Mouse (Mus musculus) thymus, postnatal 36 days (tissue): ENCODE data around the gene Lefty2.
A peak's percentile ranks its signal among the peaks of the same experiment; 100 is the strongest.
"Not testable (repeated sequence)": the region's sequence is repeated elsewhere in the genome, so short reads cannot be mapped to it uniquely, and the experiment has no call there.

Experiments
- DNase-seq, 2 experiments: peaks; one replicate each; pipeline ENCODE4 v3.0.0; 2022; ENCODE audit warnings: mixed read lengths in 2 of 2

Lefty2 gene

GRCm38 (mm10) chr1:180892808-180893207, at the start of gene Lefty2:
Lefty2 (plus strand) TSS chr1:180893108.
- DNase-seq = no peak

- peak; percentile 56 to 70 for DNase-seq
Measured at GRCm38 (mm10) chr1:180848114-180848510, 44.8 kb upstream of the Lefty2 start.

GRCm38 (mm10) chr1:180848511-180849241, 44.2 kb upstream of the Lefty2 start:
- DNase-seq = peak; percentile 62 to 64

- peak in 1 of 2 experiments; percentile 21 for DNase-seq
Measured at GRCm38 (mm10) chr1:180849701-180850301, 43.1 kb upstream of the Lefty2 start.

- DNase-seq = peak; percentile 100
Measured at GRCm38 (mm10) chr1:180850316-180851270, 42.3 kb upstream of the Lefty2 start, which contains the start of gene Sde2. Sde2 (plus strand) TSS chr1:180851127.

GRCm38 (mm10) chr1:180858763-180859162, 34.1 kb upstream of the Lefty2 start:
- DNase-seq = no peak

DNA sequence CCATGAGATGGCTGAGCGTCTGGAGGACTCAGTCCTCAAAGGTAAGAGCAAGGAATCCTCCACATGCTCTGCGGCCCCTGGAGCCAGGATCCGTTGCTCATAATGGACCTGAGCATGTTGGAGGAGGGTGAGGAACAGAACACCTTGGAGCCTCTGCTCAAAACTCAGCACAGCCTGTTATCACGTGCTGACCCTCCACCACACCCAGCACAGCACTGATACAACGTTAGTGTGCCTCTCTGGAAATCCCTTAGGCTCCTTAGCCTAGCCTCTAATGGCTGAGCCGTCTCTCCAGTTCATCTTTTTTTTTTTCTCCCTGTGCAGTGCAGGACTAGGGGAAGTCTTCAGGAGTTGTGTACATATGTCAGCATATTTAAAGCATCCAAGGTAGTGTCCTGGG, 32.9 kb upstream of the Lefty2 start:
- no peak for DNase-seq

GRCm38 (mm10) chr1:180863606-180864005, 29.3 kb upstream of the Lefty2 start:
- no peak for DNase-seq

DNA sequence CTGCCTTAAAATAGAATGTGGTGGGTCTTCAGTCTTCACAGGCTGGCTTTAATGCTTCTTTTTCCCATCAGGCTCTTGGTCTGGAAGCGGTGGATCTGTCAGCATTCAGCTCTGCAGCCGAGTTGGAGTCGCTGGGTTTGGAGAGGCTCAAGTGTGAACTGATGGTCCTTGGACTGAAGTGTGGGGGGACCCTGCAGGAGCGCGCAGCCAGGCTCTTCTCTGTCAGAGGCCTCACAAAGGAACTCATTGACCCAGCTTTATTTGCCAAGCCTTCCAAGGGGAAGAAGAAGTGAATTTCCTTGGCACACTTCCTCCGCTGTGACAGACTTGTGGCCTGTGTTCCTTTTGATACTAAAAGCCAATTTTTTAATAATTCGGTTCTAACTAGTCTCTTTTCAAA, 26.9 kb upstream of the Lefty2 start:
- DNase-seq = no peak

- no peak for DNase-seq
Measured at GRCm38 (mm10) chr1:180870122-180870650, 22.7 kb upstream of the Lefty2 start.

- peak; percentile 71 to 78 for DNase-seq
Measured at GRCm38 (mm10) chr1:180873861-180874484, 18.9 kb upstream of the Lefty2 start.

- no peak for DNase-seq
Measured at GRCm38 (mm10) chr1:180874615-180875014, 18.3 kb upstream of the Lefty2 start.

DNA sequence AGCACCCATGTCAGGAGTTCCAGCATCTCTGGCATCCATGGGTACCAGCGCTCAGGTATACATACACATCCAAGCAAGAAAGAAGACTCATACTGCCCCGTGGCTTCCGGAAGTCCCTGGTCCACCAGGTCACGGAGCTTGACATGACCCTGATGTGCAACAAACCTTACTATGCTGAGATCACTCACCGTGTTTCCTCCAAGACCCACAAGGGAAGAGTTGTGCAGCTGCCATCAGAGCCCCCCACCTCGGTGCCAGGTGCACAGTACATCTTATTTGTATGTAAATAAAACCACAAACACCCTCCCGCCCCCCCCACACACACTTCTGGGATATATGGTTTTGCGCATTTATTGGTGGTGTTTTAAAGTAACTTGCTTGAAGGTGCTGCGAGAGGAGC, 17.8 kb upstream of the Lefty2 start:
- DNase-seq = peak; percentile 48 to 76

GRCm38 (mm10) chr1:180877466-180877865, 15.4 kb upstream of the Lefty2 start:
- no peak for DNase-seq

DNA sequence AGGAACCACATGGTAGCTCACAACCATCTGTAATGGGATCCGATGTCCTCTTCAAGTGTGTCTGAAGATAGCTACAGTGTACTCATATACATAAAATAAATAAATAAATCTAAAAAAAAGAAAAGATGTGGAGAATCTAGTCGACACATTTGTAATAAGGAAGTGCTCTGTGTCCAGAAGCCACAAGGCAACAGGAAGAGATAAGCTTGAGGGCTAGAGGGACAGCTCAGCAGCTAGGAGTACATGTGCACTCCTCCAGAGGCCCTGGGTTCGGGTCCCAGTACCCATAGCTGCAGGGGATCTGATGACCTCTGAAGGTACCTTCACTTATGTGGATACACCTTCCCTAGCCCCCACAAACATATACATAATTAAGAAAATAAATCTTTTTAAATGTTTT, 11.1 kb upstream of the Lefty2 start:
- DNase-seq = no peak

- DNase-seq = peak; percentile 39 to 59
Measured at GRCm38 (mm10) chr1:180883731-180884130, 9.2 kb upstream of the Lefty2 start.

DNA sequence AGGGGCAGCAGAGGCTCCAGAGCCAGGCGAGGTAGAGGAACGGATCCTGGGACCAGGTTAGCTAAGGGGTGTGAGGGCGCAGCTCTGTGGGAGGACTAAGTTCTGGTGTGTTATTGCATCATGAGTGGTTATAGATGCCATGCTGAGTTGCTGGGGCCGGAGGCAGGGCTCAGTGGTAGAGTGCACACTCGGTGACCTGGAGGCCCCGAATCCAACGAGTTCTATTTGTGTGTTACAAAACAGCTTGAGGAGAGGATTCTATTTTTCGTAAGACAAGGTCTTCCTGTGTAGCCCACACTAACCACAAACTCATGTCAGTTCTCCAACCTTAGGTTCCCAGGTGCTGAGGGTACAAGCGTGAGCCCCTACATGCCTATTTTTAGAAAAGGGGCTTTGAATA, 8.4 kb upstream of the Lefty2 start:
- DNase-seq = peak; percentile 52 to 60

DNA sequence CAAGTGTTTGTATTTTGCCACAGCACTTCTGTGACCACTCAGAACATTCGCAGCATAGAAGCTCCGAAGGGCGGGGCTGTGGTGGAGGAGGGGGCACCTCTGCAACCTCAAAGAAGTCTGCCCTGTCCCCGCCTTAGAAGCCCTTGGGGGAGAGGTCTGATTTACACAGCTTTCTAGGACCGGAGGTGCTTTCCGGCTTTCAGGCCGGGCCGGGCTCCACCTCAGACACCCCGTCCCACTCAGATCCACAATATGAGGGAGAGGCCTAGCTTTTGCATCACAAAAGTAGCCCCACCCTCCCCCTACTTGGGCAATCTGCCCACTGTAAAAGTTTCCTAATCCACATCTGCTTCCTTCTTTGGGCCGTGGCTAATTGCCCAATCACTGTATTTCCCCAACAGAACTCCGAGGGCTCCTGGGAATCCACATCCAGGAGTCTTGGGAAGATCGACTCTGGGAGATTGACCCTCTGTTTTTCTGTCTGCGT, 4.3 kb upstream of the Lefty2 start:
- DNase-seq = no peak

GRCm38 (mm10) chr1:180889172-180889571, 3.7 kb upstream of the Lefty2 start:
- DNase-seq = no peak

- DNase-seq = peak; percentile 68 to 75
Measured at GRCm38 (mm10) chr1:180889841-180890240, 3.1 kb upstream of the Lefty2 start.

DNA sequence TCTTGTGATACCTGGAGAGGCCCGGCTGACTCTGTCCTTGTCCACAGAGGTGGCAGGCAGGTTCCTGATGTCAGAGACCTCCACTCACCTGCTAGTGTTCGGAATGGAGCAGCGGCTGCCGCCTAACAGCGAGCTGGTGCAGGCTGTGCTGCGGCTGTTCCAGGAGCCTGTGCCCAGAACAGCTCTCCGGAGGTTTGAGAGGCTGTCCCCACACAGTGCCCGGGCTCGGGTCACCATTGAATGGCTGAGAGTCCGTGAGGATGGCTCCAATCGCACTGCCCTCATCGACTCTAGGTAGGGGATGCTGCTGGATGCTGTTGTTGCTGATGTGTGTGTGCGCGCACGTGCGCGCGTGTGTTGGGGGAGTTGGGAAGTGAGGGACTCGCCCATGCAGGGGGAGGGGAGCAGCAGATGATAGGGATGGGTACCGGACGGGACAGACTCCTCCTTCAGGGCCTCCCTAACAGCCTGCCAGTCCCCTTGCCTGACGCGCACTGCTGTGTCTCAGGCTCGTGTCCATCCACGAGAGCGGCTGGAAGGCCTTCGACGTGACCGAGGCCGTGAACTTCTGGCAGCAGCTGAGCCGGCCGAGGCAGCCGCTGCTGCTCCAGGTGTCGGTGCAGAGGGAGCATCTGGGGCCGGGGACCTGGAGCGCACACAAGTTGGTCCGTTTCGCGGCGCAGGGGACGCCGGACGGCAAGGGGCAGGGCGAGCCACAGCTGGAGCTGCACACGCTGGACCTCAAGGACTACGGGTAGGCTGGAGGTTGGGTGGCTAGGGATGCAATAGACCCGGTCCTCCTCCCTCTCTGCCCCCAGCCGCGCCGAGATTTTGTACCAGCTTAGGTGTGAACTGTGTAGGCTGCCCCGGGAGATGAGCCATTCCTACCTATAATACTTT, 1.4 kb downstream of the Lefty2 start:
- DNase-seq = not testable (repeated sequence)
